Comparison of ENCODE assay signal across 29 mouse cellular contexts in the genomic region with DNA sequence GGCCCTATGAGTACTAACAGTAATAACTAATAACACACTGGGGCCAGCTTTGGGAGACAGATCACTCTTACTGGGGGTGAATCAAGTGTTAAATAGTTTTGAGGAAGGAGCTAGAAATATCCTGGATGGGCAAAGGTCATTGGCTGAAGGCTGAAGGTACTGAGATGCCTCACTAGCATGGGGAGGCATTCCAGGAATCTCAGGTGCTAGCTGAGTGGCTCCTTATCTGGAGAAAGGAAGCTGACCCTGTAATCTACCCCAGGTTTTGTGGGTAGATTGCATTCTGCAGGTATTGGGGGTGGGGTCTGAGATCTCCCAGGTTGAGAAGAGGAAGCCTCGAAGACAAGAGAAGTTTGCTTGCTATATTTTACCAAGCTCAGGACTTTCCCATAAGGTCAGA. TPM values are rescaled to one million over a fixed set of nuclear protein-coding genes. Genes with fewer than 3 reads are reported as not detected.
DNase-seq lines count a peak whose midpoint lies in the region; ATAC-seq and TF ChIP-seq lines count a peak whose summit lies in the region.
"Had no signal": no experiment of that assay in that cellular context is flagged by ENCODE, and none has a peak within 500 bp of the region (broad histone marks: within the 10 kb centered on the region; RNA-seq: fewer than 3 reads in every experiment).

No protein-coding gene starts in this region.

- peaks cover 6% of the 10 kb centered on the region for H3K36me3 ChIP-seq in intestine, embryonic 16.5 days (ENCODE audit: control insufficient read depth, insufficient read depth, low read length)
- H3K36me3 ChIP-seq in intestine, postnatal 0 days (ENCODE audit: control insufficient read depth, insufficient read depth): peaks cover 17% of the 10 kb centered on the region; the same call in 1 of the 2 replicates
- H3K36me3 ChIP-seq in lung, embryonic 16.5 days (ENCODE audit: control insufficient read depth, insufficient read depth, low read length): peaks cover 19% of the 10 kb centered on the region
- H3K36me3 ChIP-seq in midbrain, embryonic 11.5 days (ENCODE audit: control insufficient read depth, insufficient read depth, low read length): peaks cover 10% of the 10 kb centered on the region
- H3K36me3 ChIP-seq in midbrain, embryonic 15.5 days (replicated peaks): peaks cover 6% of the 10 kb centered on the region; the same call in 1 of the 2 replicates

- H3K4me1 ChIP-seq in intestine, embryonic 16.5 days (ENCODE audit: control insufficient read depth, insufficient read depth, low read length): peaks cover 5% of the 10 kb centered on the region; the same call in 1 of the 2 replicates
- H3K4me1 ChIP-seq in intestine, postnatal 0 days (replicated peaks; ENCODE audit: control insufficient read depth, insufficient read depth, low read length): no peaks in the 10 kb centered on the region
- H3K4me1 ChIP-seq in lung, embryonic 16.5 days (replicated peaks; ENCODE audit: control insufficient read depth, insufficient read depth, low read length): 0 out of 2 replicates have a peak, but pooled peaks cover 3% of the 10 kb centered on the region
- H3K4me1 ChIP-seq in lung, adult 2 months (ENCODE audit: control insufficient read depth, insufficient read depth, low read length): peaks cover 4% of the 10 kb centered on the region; the same call in 1 of the 2 replicates
- no peaks in the 10 kb centered on the region for H3K4me1 ChIP-seq in midbrain, embryonic 11.5 days (ENCODE audit: control insufficient read depth, insufficient read depth, low read length)
- no peaks in the 10 kb centered on the region for H3K4me1 ChIP-seq in midbrain, embryonic 15.5 days
- H3K4me1 ChIP-seq: embryonic facial prominence, embryonic 13.5 days; embryonic facial prominence, embryonic 15.5 days; forebrain, embryonic 10.5 days; forebrain, embryonic 12.5 days had no signal

- peak; percentile 60 for ATAC-seq in intestine, embryonic 16.5 days
- no peak for ATAC-seq in intestine, postnatal 0 days
- ATAC-seq in lung, embryonic 16.5 days (ENCODE audit: low read depth): peak; percentile 59; the same call in 1 of the 2 replicates
- ATAC-seq in midbrain, embryonic 11.5 days (ENCODE audit: low FRiP score): no peak
- no peak for ATAC-seq in midbrain, embryonic 15.5 days (replicated peaks)
- ATAC-seq: activated CD4-positive, CD25-positive, alpha-beta regulatory T cell, adult 4 months; CD4-positive, CD25-positive, alpha-beta regulatory T cell, adult 4 months; forebrain, embryonic 14.5 days; forebrain, embryonic 16.5 days; Patski had no signal

- no peaks in the 10 kb centered on the region for H3K27me3 ChIP-seq in intestine, embryonic 16.5 days (replicated peaks; ENCODE audit: control insufficient read depth, insufficient read depth, low read length)
- no peaks in the 10 kb centered on the region for H3K27me3 ChIP-seq in intestine, postnatal 0 days (replicated peaks; ENCODE audit: control insufficient read depth, insufficient read depth, low read length)
- no peaks in the 10 kb centered on the region for H3K27me3 ChIP-seq in lung, embryonic 16.5 days (ENCODE audit: control insufficient read depth, insufficient read depth, low read depth, low read length)
- H3K27me3 ChIP-seq in midbrain, embryonic 11.5 days (ENCODE audit: control insufficient read depth, insufficient read depth, low read length): no peaks in the 10 kb centered on the region
- H3K27me3 ChIP-seq in midbrain, embryonic 15.5 days (replicated peaks): no peaks in the 10 kb centered on the region
- H3K27me3 ChIP-seq: CH12.LX; embryonic facial prominence, embryonic 13.5 days; embryonic facial prominence, embryonic 15.5 days; forebrain, embryonic 12.5 days; Patski had no signal

- WGBS in intestine, embryonic 16.5 days: 50% methylated on average over 1 of the region's 1 CpGs
- 32% methylated on average over 1 of the region's 1 CpGs for WGBS in intestine, postnatal 0 days
- WGBS in lung, embryonic 16.5 days: 52% methylated on average over 1 of the region's 1 CpGs
- 63% methylated on average over 1 of the region's 1 CpGs for WGBS in lung, adult 2 months
- WGBS in midbrain, embryonic 11.5 days: 97% methylated on average over 1 of the region's 1 CpGs
- WGBS in midbrain, embryonic 15.5 days: 87% methylated on average over 1 of the region's 1 CpGs

- no peak overlapping the region for H3K9ac ChIP-seq in intestine, embryonic 16.5 days (ENCODE audit: low read depth, low read length)
- H3K9ac ChIP-seq in intestine, postnatal 0 days (ENCODE audit: low read depth, low read length): no peak overlapping the region
- H3K9ac ChIP-seq in lung, embryonic 16.5 days (ENCODE audit: low read length): no peak overlapping the region
- no peak overlapping the region for H3K9ac ChIP-seq in midbrain, embryonic 11.5 days (ENCODE audit: low read length)
- no peak overlapping the region for H3K9ac ChIP-seq in midbrain, embryonic 15.5 days
- H3K9ac ChIP-seq: embryonic facial prominence, embryonic 13.5 days; embryonic facial prominence, embryonic 15.5 days; forebrain, embryonic 12.5 days had no signal

- TF ChIP-seq POLR2A in lung, adult 2 months (IDR thresholded peaks at IDR 0.05; ENCODE audit: borderline replicate concordance, extremely low read depth, low read depth, low read length): no peak

- no peaks in the 10 kb centered on the region for H3K9me3 ChIP-seq in intestine, embryonic 16.5 days (ENCODE audit: control insufficient read depth, low read length)
- H3K9me3 ChIP-seq in intestine, postnatal 0 days (ENCODE audit: control insufficient read depth): no peaks in the 10 kb centered on the region
- H3K9me3 ChIP-seq in lung, embryonic 16.5 days (ENCODE audit: control insufficient read depth, low read length): no peaks in the 10 kb centered on the region
- H3K9me3 ChIP-seq in midbrain, embryonic 11.5 days (ENCODE audit: control insufficient read depth, low read length): no peaks in the 10 kb centered on the region
- H3K9me3 ChIP-seq in midbrain, embryonic 15.5 days: no peaks in the 10 kb centered on the region
- H3K9me3 ChIP-seq: embryonic facial prominence, embryonic 15.5 days; forebrain, embryonic 10.5 days; forebrain, embryonic 12.5 days had no signal

- TF ChIP-seq CTCF in intestine, postnatal 0 days (IDR thresholded peaks at IDR 0.05; ENCODE audit: low read depth): no peak
- no peak for TF ChIP-seq CTCF in lung, adult 2 months (IDR thresholded peaks at IDR 0.05; ENCODE audit: insufficient read depth, low read length)

- no peak overlapping the region for H3K4me2 ChIP-seq in intestine, embryonic 16.5 days (ENCODE audit: low read depth, low read length)
- H3K4me2 ChIP-seq in intestine, postnatal 0 days (replicated peaks; ENCODE audit: low read depth): no peak overlapping the region
- no peak overlapping the region for H3K4me2 ChIP-seq in lung, embryonic 16.5 days (ENCODE audit: low read depth, low read length)
- H3K4me2 ChIP-seq in midbrain, embryonic 11.5 days: no peak overlapping the region
- no peak overlapping the region for H3K4me2 ChIP-seq in midbrain, embryonic 15.5 days
- H3K4me2 ChIP-seq: embryonic facial prominence, embryonic 13.5 days; embryonic facial prominence, embryonic 15.5 days; forebrain, embryonic 12.5 days had no signal

- H3K4me3 ChIP-seq in intestine, embryonic 16.5 days (ENCODE audit: low read length): no peak overlapping the region
- no peak overlapping the region for H3K4me3 ChIP-seq in intestine, postnatal 0 days (ENCODE audit: low read depth, low read length)
- no peak overlapping the region for H3K4me3 ChIP-seq in lung, embryonic 16.5 days (ENCODE audit: low read length)
- H3K4me3 ChIP-seq in lung, adult 2 months (replicated peaks; ENCODE audit: extremely low read depth, low read depth, low read length): no peak overlapping the region
- no peak overlapping the region for H3K4me3 ChIP-seq in midbrain, embryonic 11.5 days (ENCODE audit: low read depth, low read length)
- no peak overlapping the region for H3K4me3 ChIP-seq in midbrain, embryonic 15.5 days
- H3K4me3 ChIP-seq: embryonic facial prominence, embryonic 13.5 days; embryonic facial prominence, embryonic 15.5 days; erythroblast, embryonic 14.5 days; forebrain, embryonic 10.5 days; forebrain, embryonic 12.5 days had no signal

- no peak overlapping the region for H3K27ac ChIP-seq in intestine, embryonic 16.5 days (ENCODE audit: low read length)
- no peak overlapping the region for H3K27ac ChIP-seq in intestine, postnatal 0 days (ENCODE audit: low read depth, low read length)
- H3K27ac ChIP-seq in lung, embryonic 16.5 days (ENCODE audit: low read length): no peak overlapping the region
- no peak overlapping the region for H3K27ac ChIP-seq in midbrain, embryonic 11.5 days (ENCODE audit: low read depth, low read length)
- no peak overlapping the region for H3K27ac ChIP-seq in midbrain, embryonic 15.5 days
- H3K27ac ChIP-seq: embryonic facial prominence, embryonic 13.5 days; embryonic facial prominence, embryonic 15.5 days; forebrain, embryonic 10.5 days; forebrain, embryonic 12.5 days had no signal

- DNase-seq in lung, adult 2 months: no peak
- peak; percentile 59 for DNase-seq in midbrain, embryonic 11.5 days (ENCODE audit: low spot score, missing footprints)
- DNase-seq: adrenal gland, adult 8-10 months; adrenal gland, postnatal 14 days; adrenal gland, postnatal 36 days; B cell, adult 2 months; cerebellum, adult 11-12 months; cerebellum, adult 2 months; cerebellum, adult 9-10 months; cerebellum, postnatal 14 days; cerebellum, postnatal 36 days; embryo, embryonic 11 days had no signal

RNA-seq across cellular contexts. Expression of a gene that starts 10.1 kb away (rescaled TPM):
- polyA plus RNA-seq in intestine, embryonic 16.5 days (2015; fragmentation: Nextera tagmentation; extraction: Ambion mirVana): 22.0 and 22.3 TPM in 2 replicates
- polyA plus RNA-seq in intestine, postnatal 0 days (2015; fragmentation: Nextera tagmentation; extraction: Ambion mirVana): 29.4 and 33.7 TPM in 2 replicates
- polyA plus RNA-seq in lung, embryonic 16.5 days (2015; fragmentation: Nextera tagmentation; extraction: Ambion mirVana): 30.2 and 32.4 TPM in 2 replicates
- 69.9 and 85.8 TPM in 2 replicates for polyA plus RNA-seq in lung, adult 2 months (2012; rRNA removed)
- polyA plus RNA-seq in midbrain, embryonic 11.5 days (2014; fragmentation: Nextera tagmentation; extraction: Ambion mirVana): 21.0 and 21.7 TPM in 2 replicates
- polyA plus RNA-seq in midbrain, embryonic 15.5 days (2015; fragmentation: Nextera tagmentation; extraction: Ambion mirVana): 9.4 and 9.9 TPM in 2 replicates

RNA-seq across cellular contexts. Expression of a gene that starts 58.3 kb away (rescaled TPM):
- not detected in 2 replicates for polyA plus RNA-seq in intestine, embryonic 16.5 days (2015; fragmentation: Nextera tagmentation; extraction: Ambion mirVana)
- not detected in 2 replicates for polyA plus RNA-seq in intestine, postnatal 0 days (2015; fragmentation: Nextera tagmentation; extraction: Ambion mirVana)
- polyA plus RNA-seq in lung, embryonic 16.5 days (2015; fragmentation: Nextera tagmentation; extraction: Ambion mirVana): not detected in 2 replicates
- not detected in 2 replicates for polyA plus RNA-seq in lung, adult 2 months (2012; rRNA removed)
- polyA plus RNA-seq in midbrain, embryonic 11.5 days (2014; fragmentation: Nextera tagmentation; extraction: Ambion mirVana): not detected in 2 replicates
- not detected in 2 replicates for polyA plus RNA-seq in midbrain, embryonic 15.5 days (2015; fragmentation: Nextera tagmentation; extraction: Ambion mirVana)
- polyA plus RNA-seq: activated CD4-positive, CD25-positive, alpha-beta regulatory T cell, adult 4 months; CD4-positive, CD25-positive, alpha-beta regulatory T cell, adult 4 months; embryonic facial prominence, embryonic 11.5 days; embryonic facial prominence, embryonic 13.5 days; embryonic facial prominence, embryonic 15.5 days; erythroblast, embryonic 14.5 days; forebrain, embryonic 10.5 days; forebrain, embryonic 12.5 days; forebrain, embryonic 14.5 days; forebrain, embryonic 16.5 days; G1E had no signal

RNA-seq across cellular contexts. Expression of a gene that starts 59.2 kb away (rescaled TPM):
- 12.8 and 15.4 TPM in 2 replicates for polyA plus RNA-seq in intestine, embryonic 16.5 days (2015; fragmentation: Nextera tagmentation; extraction: Ambion mirVana)
- polyA plus RNA-seq in intestine, postnatal 0 days (2015; fragmentation: Nextera tagmentation; extraction: Ambion mirVana): 9.3 and 9.7 TPM in 2 replicates
- polyA plus RNA-seq in lung, embryonic 16.5 days (2015; fragmentation: Nextera tagmentation; extraction: Ambion mirVana): 26.9 and 30.4 TPM in 2 replicates
- polyA plus RNA-seq in lung, adult 2 months (2012; rRNA removed): 4.3 TPM in 2 replicates
- 42.5 and 45.5 TPM in 2 replicates for polyA plus RNA-seq in midbrain, embryonic 11.5 days (2014; fragmentation: Nextera tagmentation; extraction: Ambion mirVana)
- 6.2 and 6.3 TPM in 2 replicates for polyA plus RNA-seq in midbrain, embryonic 15.5 days (2015; fragmentation: Nextera tagmentation; extraction: Ambion mirVana)

Comparison
In these comparisons a context has a peak if more than half of its experiments do, and no peak if none do; other contexts are left out.
1. ATAC-seq: peak in intestine, embryonic 16.5 days (single experiment) and lung, embryonic 16.5 days (single experiment); none in intestine, postnatal 0 days (single experiment), midbrain, embryonic 11.5 days (single experiment) and midbrain, embryonic 15.5 days (single experiment).